Mouse (Mus musculus): ENCODE results near the gene Nav3.

- TF ChIP-seq GATA1 (IDR thresholded peaks at IDR 0.05; ENCODE audit: low read depth, low read length) (no peak), MYC (IDR thresholded peaks at IDR 0.05; ENCODE audit: low read depth, low read length) (no peak), NELFE (IDR thresholded peaks at IDR 0.05; ENCODE audit: low read depth, low read length) (no peak), CTCF (IDR thresholded peaks at IDR 0.05 in 2 of 3, conservative IDR thresholded peaks at IDR 0.05 in 1 of 3; ENCODE audit: control insufficient read depth in 1 of 3, insufficient read depth in 1 of 3, low read depth in 2 of 3, low read length in 3 of 3, poor library complexity in 1 of 3, severe bottlenecking in 1 of 3) (no peak), CHD2 (IDR thresholded peaks at IDR 0.05; ENCODE audit: low read length) (no peak), POLR2A (IDR thresholded peaks at IDR 0.05; ENCODE audit: control insufficient read depth in 1 of 2, insufficient read depth in 1 of 2, low read depth in 1 of 2, low read length in 2 of 2, poor library complexity in 1 of 2) (no peak)
These were observed 765.4 kb downstream of the Nav3 start for GRCm38 (mm10) chr10:109690564-109690963.

All from MEL (cell line).